25 mouse cellular contexts compared by ENCODE assay signal in genomic region chr17:31546444-31547196, GRCm38 (mm10). TPM values are rescaled to one million over a fixed set of nuclear protein-coding genes. Genes with fewer than 3 reads are reported as not detected.
DNase-seq lines count a peak whose midpoint lies in the region; ATAC-seq and TF ChIP-seq lines count a peak whose summit lies in the region.
"Had no signal": no experiment of that assay in that cellular context is flagged by ENCODE, and none has a peak within 500 bp of the region (broad histone marks: within the 10 kb centered on the region; RNA-seq: fewer than 3 reads in every experiment).

No protein-coding gene starts in this region.

- peak; percentile 36 for DNase-seq in gastrocnemius, adult 18-20 months (ENCODE audit: low spot score)
- no peak for DNase-seq in gastrocnemius, postnatal 14 days
- DNase-seq in gastrocnemius, postnatal 25 days = peak; percentile 63
- DNase-seq in gastrocnemius, postnatal 36 days = no peak
- DNase-seq in heart, adult 2 months = peak; percentile 32 to 56
- DNase-seq in heart, postnatal 4 days = no peak
- no peak for DNase-seq in limb, embryonic 14.5 days (ENCODE audit: low spot score)
- DNase-seq in limb, embryonic 10.5 days (ENCODE audit: low spot score) = no peak
- DNase-seq: adrenal gland, adult 2 months; adrenal gland, postnatal 10 days; adrenal gland, postnatal 25 days; cerebellum, adult 11 months; cerebellum, adult 18-20 months; cerebellum, adult 8-10 months; cerebellum, adult 9-11 months; cerebellum, postnatal 14 days; cerebellum, postnatal 36 days; embryo, embryonic 11 days had no signal

- H3K27me3 ChIP-seq in heart, adult 2 months (ENCODE audit: control insufficient read depth, insufficient read depth, low read length) = no peaks in the 10 kb centered on the region
- H3K27me3 ChIP-seq in limb, embryonic 14.5 days (ENCODE audit: control insufficient read depth, insufficient read depth, low read length) = no peaks in the 10 kb centered on the region
- no peaks in the 10 kb centered on the region for H3K27me3 ChIP-seq in limb, embryonic 10.5 days (ENCODE audit: low read depth, poor library complexity, severe bottlenecking)
- H3K27me3 ChIP-seq: embryonic facial prominence, embryonic 12.5 days; embryonic facial prominence, embryonic 15.5 days; forebrain, embryonic 12.5 days had no signal

- WGBS in heart, adult 2 months = 73% methylated on average over 9 of the region's 9 CpGs
- 77% methylated on average over 9 of the region's 9 CpGs for WGBS in limb, embryonic 14.5 days
- WGBS in limb, embryonic 10.5 days = 91% methylated on average over 9 of the region's 9 CpGs

- H3K4me1 ChIP-seq in heart, adult 2 months (ENCODE audit: control insufficient read depth, insufficient read depth, low read length) = no peaks in the 10 kb centered on the region
- H3K4me1 ChIP-seq in limb, embryonic 14.5 days (ENCODE audit: control insufficient read depth, insufficient read depth, low read length) = peaks cover 8% of the 10 kb centered on the region
- H3K4me1 ChIP-seq in limb, embryonic 10.5 days = peaks cover 18% of the 10 kb centered on the region

- no peak overlapping the region for H3K9ac ChIP-seq in heart, adult 2 months (ENCODE audit: low read depth, low read length)
- no peak overlapping the region for H3K9ac ChIP-seq in limb, embryonic 14.5 days (ENCODE audit: low read depth, low read length, severe bottlenecking)
- H3K9ac ChIP-seq: embryonic facial prominence, embryonic 12.5 days; embryonic facial prominence, embryonic 15.5 days; forebrain, embryonic 12.5 days had no signal

- no peak overlapping the region for H3K4me2 ChIP-seq in limb, embryonic 14.5 days (replicated peaks; ENCODE audit: low read depth, low read length, severe bottlenecking)
- H3K4me2 ChIP-seq: embryonic facial prominence, embryonic 12.5 days; embryonic facial prominence, embryonic 15.5 days; forebrain, embryonic 12.5 days had no signal

- no peak overlapping the region for H3K4me3 ChIP-seq in heart, adult 2 months
- no peak overlapping the region for H3K4me3 ChIP-seq in limb, embryonic 14.5 days (replicated peaks; ENCODE audit: low read length)
- H3K4me3 ChIP-seq in limb, embryonic 10.5 days = no peak overlapping the region
- H3K4me3 ChIP-seq: embryonic facial prominence, embryonic 12.5 days; embryonic facial prominence, embryonic 15.5 days; erythroblast, embryonic 14.5 days; forebrain, embryonic 10.5 days; forebrain, embryonic 12.5 days had no signal

- no peaks in the 10 kb centered on the region for H3K9me3 ChIP-seq in limb, embryonic 14.5 days (ENCODE audit: control insufficient read depth, low read length)
- no peaks in the 10 kb centered on the region for H3K9me3 ChIP-seq in limb, embryonic 10.5 days (replicated peaks)
- H3K9me3 ChIP-seq: embryonic facial prominence, embryonic 12.5 days; embryonic facial prominence, embryonic 15.5 days; forebrain, embryonic 10.5 days had no signal

- H3K79me2 ChIP-seq in heart, adult 2 months (replicated peaks; ENCODE audit: control insufficient read depth, insufficient read depth, low read length) = no peaks in the 10 kb centered on the region

- intact Hi-C loops in gastrocnemius, postnatal 14 days (cut with DNase I; ENCODE audit: low total_unique reads) = no loop called here
- intact Hi-C loops in gastrocnemius, postnatal 36 days (cut with DNase I) = no loop called here
- intact Hi-C loops in heart, adult 2 months (cut with DNase I) = no loop called here

- no peak for TF ChIP-seq EP300 in heart, adult 2 months (IDR thresholded peaks at IDR 0.05; ENCODE audit: insufficient read depth, low read depth, low read length)

- H3K27ac ChIP-seq in heart, adult 2 months = no peak overlapping the region
- no peak overlapping the region for H3K27ac ChIP-seq in limb, embryonic 14.5 days (replicated peaks; ENCODE audit: low read depth, low read length)
- no peak overlapping the region for H3K27ac ChIP-seq in limb, embryonic 10.5 days
- H3K27ac ChIP-seq: embryonic facial prominence, embryonic 12.5 days; forebrain, embryonic 12.5 days had no signal

- TF ChIP-seq CTCF in heart, adult 2 months (IDR thresholded peaks at IDR 0.05) = no peak

- H3K36me3 ChIP-seq in heart, adult 2 months (ENCODE audit: control insufficient read depth, insufficient read depth, low read length) = no peaks in the 10 kb centered on the region
- H3K36me3 ChIP-seq in limb, embryonic 14.5 days (ENCODE audit: control insufficient read depth, insufficient read depth, low read length) = no peaks in the 10 kb centered on the region
- no peaks in the 10 kb centered on the region for H3K36me3 ChIP-seq in limb, embryonic 10.5 days
- H3K36me3 ChIP-seq: embryonic facial prominence, embryonic 12.5 days; embryonic facial prominence, embryonic 15.5 days; forebrain, embryonic 10.5 days; forebrain, embryonic 12.5 days had no signal

- ATAC-seq in limb, embryonic 14.5 days (ENCODE audit: low FRiP score, low read depth) = peak; percentile 55; the same call in 1 of the 2 replicates
- ATAC-seq: forebrain, embryonic 14.5 days; forebrain, embryonic 16.5 days had no signal

- no peak for TF ChIP-seq POLR2A in heart, adult 2 months (IDR thresholded peaks at IDR 0.05; ENCODE audit: insufficient read depth, low read depth, low read length)
- TF ChIP-seq POLR2A in limb, embryonic 14.5 days (IDR thresholded peaks at IDR 0.05; ENCODE audit: borderline replicate concordance, extremely low read depth, insufficient read depth, insufficient read length) = no peak

RNA-seq across cellular contexts. Expression of gene Pknox1, which starts 17.9 kb away (rescaled TPM):
- total RNA-seq in gastrocnemius, adult 18-20 months (2021) = 10 to 100 TPM in 1 of 2 experiments, 1 to 10 TPM in 1; 5.8 to 11.4 TPM
- total RNA-seq in gastrocnemius, postnatal 14 days (2021) = 10 to 100 TPM in 1 of 2 experiments, 1 to 10 TPM in 1; 7.9 to 10.7 TPM
- total RNA-seq in gastrocnemius, postnatal 25 days (2021) = 1 to 10 TPM; 5.9 to 7.0 TPM
- total RNA-seq in gastrocnemius, postnatal 36 days (2021) = 1 to 10 TPM; 6.0 to 7.2 TPM
- 10 to 100 TPM in 1 of 2 experiments, 1 to 10 TPM in 1; 9.3 to 13.1 TPM for total RNA-seq in heart, adult 2 months (2021)
- 6.8 and 16.4 TPM in 2 replicates for polyA plus RNA-seq in heart, adult 2 months (2012; rRNA removed)
- 10 to 100 TPM; 17.0 to 17.9 TPM for total RNA-seq in heart, postnatal 4 days (2021)
- polyA plus RNA-seq in limb, embryonic 14.5 days (2012; rRNA removed) = 30.1 and 34.6 TPM in 2 replicates
- polyA plus RNA-seq in limb, embryonic 14.5 days (2014; fragmentation: Nextera tagmentation; extraction: Ambion mirVana) = 35.8 and 39.4 TPM in 2 replicates
- 37.6 and 40.2 TPM in 2 replicates for polyA plus RNA-seq in limb, embryonic 10.5 days (2016; fragmentation: Nextera tagmentation; extraction: Ambion mirVana)

RNA-seq across cellular contexts. Expression of gene Ndufv3, which starts 26.7 kb away (rescaled TPM):
- 100 to 1,000 TPM; 469 to 480 TPM for total RNA-seq in gastrocnemius, adult 18-20 months (2021)
- 100 to 1,000 TPM; 423 to 456 TPM for total RNA-seq in gastrocnemius, postnatal 14 days (2021)
- total RNA-seq in gastrocnemius, postnatal 25 days (2021) = 100 to 1,000 TPM; 458 to 461 TPM
- total RNA-seq in gastrocnemius, postnatal 36 days (2021) = 100 to 1,000 TPM; 439 to 467 TPM
- total RNA-seq in heart, adult 2 months (2021) = 1,000 to 10,000 TPM; 1,326 to 1,509 TPM
- 764 and 972 TPM in 2 replicates for polyA plus RNA-seq in heart, adult 2 months (2012; rRNA removed)
- total RNA-seq in heart, postnatal 4 days (2021) = 100 to 1,000 TPM; 873 to 920 TPM
- 86.4 and 103 TPM in 2 replicates for polyA plus RNA-seq in limb, embryonic 14.5 days (2012; rRNA removed)
- 277 and 285 TPM in 2 replicates for polyA plus RNA-seq in limb, embryonic 14.5 days (2014; fragmentation: Nextera tagmentation; extraction: Ambion mirVana)
- 201 and 213 TPM in 2 replicates for polyA plus RNA-seq in limb, embryonic 10.5 days (2016; fragmentation: Nextera tagmentation; extraction: Ambion mirVana)

RNA-seq across cellular contexts. Expression of gene Wdr4, which starts 26.8 kb away (rescaled TPM):
- total RNA-seq in gastrocnemius, adult 18-20 months (2021) = 1 to 10 TPM; 4.6 to 7.5 TPM
- total RNA-seq in gastrocnemius, postnatal 14 days (2021) = 1 to 10 TPM; 6.7 to 7.9 TPM
- total RNA-seq in gastrocnemius, postnatal 25 days (2021) = 1 to 10 TPM; 5.1 to 6.7 TPM
- 1 to 10 TPM; 5.0 to 5.3 TPM for total RNA-seq in gastrocnemius, postnatal 36 days (2021)
- 1 to 10 TPM; 5.2 to 5.6 TPM for total RNA-seq in heart, adult 2 months (2021)
- 9.8 and 9.9 TPM in 2 replicates for polyA plus RNA-seq in heart, adult 2 months (2012; rRNA removed)
- total RNA-seq in heart, postnatal 4 days (2021) = 10 to 100 TPM; 15.9 to 16.4 TPM
- 45.0 and 52.6 TPM in 2 replicates for polyA plus RNA-seq in limb, embryonic 14.5 days (2012; rRNA removed)
- polyA plus RNA-seq in limb, embryonic 14.5 days (2014; fragmentation: Nextera tagmentation; extraction: Ambion mirVana) = 29.6 and 31.5 TPM in 2 replicates
- 69.5 and 73.2 TPM in 2 replicates for polyA plus RNA-seq in limb, embryonic 10.5 days (2016; fragmentation: Nextera tagmentation; extraction: Ambion mirVana)

Comparison
In these comparisons a context has a peak if more than half of its experiments do, and no peak if none do; other contexts are left out.
1. DNase-seq: peak in gastrocnemius, adult 18-20 months (single experiment), gastrocnemius, postnatal 25 days (single experiment) and heart, adult 2 months (2 of 2); none in gastrocnemius, postnatal 14 days (single experiment), gastrocnemius, postnatal 36 days (0 of 2), heart, postnatal 4 days (single experiment), limb, embryonic 14.5 days (single experiment) and limb, embryonic 10.5 days (single experiment).